Mouse (Mus musculus) liver, adult 2 months (tissue): Measurements from ENCODE around the gene Arl9.

Experiments
- CTCF ChIP-seq: fragments of 200-500 bp; IDR thresholded peaks from 2 replicates; pipeline ENCODE4 v1.5.1; 2011; ENCODE audit warnings: low read depth, low read length, control low read depth
- POLR2A ChIP-seq: fragments of 200-500 bp; IDR thresholded peaks from 2 replicates; pipeline ENCODE4 v1.6.1; 2011; ENCODE audit warnings: low read length, control low read depth; ENCODE audit not compliant: insufficient read depth; ENCODE audit errors: extremely low read depth

GRCm38 (mm10) chr5:76957954-76958353 lies 45.9 kb upstream of the Arl9 start:
- TF ChIP-seq CTCF (no peak), POLR2A (no peak)
